Mouse (Mus musculus): ENCODE results near the gene Clic5. TPM values are rescaled to one million over a fixed set of nuclear protein-coding genes. Genes with fewer than 3 reads are reported as not detected.
A peak's percentile ranks its signal among the peaks of the same experiment; 100 is the strongest.

Gene Clic5
- total and polyA plus RNA-seq, 2 experiments from 2014 or later = 17.8 to 37.0 TPM

DNA sequence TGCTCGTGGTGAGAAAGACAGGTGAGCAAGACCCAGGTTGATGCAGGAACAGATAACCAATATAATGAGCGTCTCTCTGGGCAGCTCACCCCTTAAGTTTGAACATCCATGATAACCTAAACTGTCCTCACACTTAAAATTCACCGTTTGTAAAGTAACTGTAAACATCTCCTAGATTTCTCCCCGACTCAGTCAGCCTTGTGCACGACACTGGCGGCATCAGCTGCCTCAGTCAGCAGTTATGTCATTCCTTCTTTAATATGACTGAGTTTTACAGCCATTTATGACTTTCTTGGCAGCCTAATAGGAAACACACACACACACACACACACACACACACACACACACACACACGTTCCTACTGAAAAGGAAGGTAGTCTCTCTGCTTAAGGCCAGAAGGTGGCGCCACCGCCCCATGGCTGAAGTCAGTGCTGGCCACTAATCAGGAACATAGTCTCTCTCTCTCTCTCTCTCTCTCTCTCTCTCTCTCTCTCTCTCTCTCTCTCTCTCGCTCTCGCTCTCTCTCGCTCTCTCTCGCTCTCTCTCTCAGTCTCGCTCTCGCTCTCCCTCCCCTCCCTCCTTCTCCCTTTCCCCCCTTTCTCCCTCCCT lies 73.3 kb downstream of the Clic5 start:
- peak; percentile 96 for TF ChIP-seq CTCF (IDR thresholded peaks at IDR 0.05; ENCODE audit: low read depth)
- no peak for TF ChIP-seq EP300 (IDR thresholded peaks at IDR 0.05; ENCODE audit: low read depth)
- WGBS = 26% methylated on average over 10 of the region's 15 CpGs
- H3K36me3 ChIP-seq (replicated peaks; ENCODE audit: control insufficient read depth, insufficient read depth, low read length) = peaks cover 18% of the 10 kb centered on the region; the same call in 1 of the 2 replicates
- DNase-seq (ENCODE audit: low spot score) = peak; percentile 80
- no peak overlapping the region for H3K4me2 ChIP-seq (ENCODE audit: low read depth, low read length)
- no peak overlapping the region for H3K27ac ChIP-seq (ENCODE audit: low read depth)
- no peak overlapping the region for H3K4me3 ChIP-seq (ENCODE audit: low read depth, low read length)
- H3K27me3 ChIP-seq (ENCODE audit: control insufficient read depth, insufficient read depth, low read length) = no peaks in the 10 kb centered on the region
- peak; percentile 85 for ATAC-seq (ENCODE audit: insufficient read depth, low read depth)
- H3K4me1 ChIP-seq (ENCODE audit: control insufficient read depth, insufficient read depth) = no peaks in the 10 kb centered on the region
- no peak overlapping the region for H3K9ac ChIP-seq (replicated peaks; ENCODE audit: low read depth, low read length)
- no peaks in the 10 kb centered on the region for H3K9me3 ChIP-seq (replicated peaks; ENCODE audit: control insufficient read depth, low read length)

- WGBS = 93% methylated on average over 7 of the region's 7 CpGs
- H3K4me2 ChIP-seq (ENCODE audit: low read depth, low read length) = no peak overlapping the region
- no peak for TF ChIP-seq CTCF (IDR thresholded peaks at IDR 0.05; ENCODE audit: low read depth)
- no peak for TF ChIP-seq EP300 (IDR thresholded peaks at IDR 0.05; ENCODE audit: low read depth)
- ATAC-seq (ENCODE audit: insufficient read depth, low read depth) (no peak), DNase-seq (ENCODE audit: low spot score) (no peak)
- no peak overlapping the region for H3K4me3 ChIP-seq (ENCODE audit: low read depth, low read length)
- H3K4me1 ChIP-seq (ENCODE audit: control insufficient read depth, insufficient read depth) = no peaks in the 10 kb centered on the region
- H3K27ac ChIP-seq (ENCODE audit: low read depth) = no peak overlapping the region
- H3K9me3 ChIP-seq (replicated peaks; ENCODE audit: control insufficient read depth, low read length) = no peaks in the 10 kb centered on the region
- peaks cover 55% of the 10 kb centered on the region for H3K36me3 ChIP-seq (replicated peaks; ENCODE audit: control insufficient read depth, insufficient read depth, low read length)
- H3K27me3 ChIP-seq (ENCODE audit: control insufficient read depth, insufficient read depth, low read length) = no peaks in the 10 kb centered on the region
- H3K9ac ChIP-seq (replicated peaks; ENCODE audit: low read depth, low read length) = no peak overlapping the region
These were observed 81.7 kb downstream of the Clic5 start for GRCm38 (mm10) chr17:44270043-44270442.

GRCm38 (mm10) chr17:44271426-44271825 lies 83.0 kb downstream of the Clic5 start:
- TF ChIP-seq EP300 (IDR thresholded peaks at IDR 0.05; ENCODE audit: low read depth) (no peak), CTCF (IDR thresholded peaks at IDR 0.05; ENCODE audit: low read depth) (no peak)
- 79% methylated on average over 3 of the region's 3 CpGs for WGBS

GRCm38 (mm10) chr17:44274804-44275203 lies 86.4 kb downstream of the Clic5 start:
- Histone ChIP-seq H3K4me3 (ENCODE audit: low read depth, low read length) (no peak overlapping the region), H3K27me3 (ENCODE audit: control insufficient read depth, insufficient read depth, low read length) (no peaks in the 10 kb centered on the region), H3K9me3 (replicated peaks; ENCODE audit: control insufficient read depth, low read length) (no peaks in the 10 kb centered on the region), H3K4me2 (ENCODE audit: low read depth, low read length) (no peak overlapping the region), H3K36me3 (replicated peaks; ENCODE audit: control insufficient read depth, insufficient read depth, low read length) (peaks cover 53% of the 10 kb centered on the region), H3K4me1 (ENCODE audit: control insufficient read depth, insufficient read depth) (no peaks in the 10 kb centered on the region), H3K27ac (ENCODE audit: low read depth) (no peak overlapping the region), H3K9ac (replicated peaks; ENCODE audit: low read depth, low read length) (no peak overlapping the region)
- TF ChIP-seq EP300 (IDR thresholded peaks at IDR 0.05; ENCODE audit: low read depth) = no peak
- TF ChIP-seq CTCF (IDR thresholded peaks at IDR 0.05; ENCODE audit: low read depth) = no peak
- DNase-seq (ENCODE audit: low spot score) (no peak), ATAC-seq (ENCODE audit: insufficient read depth, low read depth) (no peak)

More at GRCm38 (mm10) chr17:44271426-44271825, 83.0 kb downstream of the Clic5 start:
- H3K9me3 ChIP-seq (replicated peaks; ENCODE audit: control insufficient read depth, low read length) = no peaks in the 10 kb centered on the region
- H3K4me3 ChIP-seq (ENCODE audit: low read depth, low read length) = no peak overlapping the region
- H3K27me3 ChIP-seq (ENCODE audit: control insufficient read depth, insufficient read depth, low read length) = no peaks in the 10 kb centered on the region
- H3K4me1 ChIP-seq (ENCODE audit: control insufficient read depth, insufficient read depth) = no peaks in the 10 kb centered on the region
- H3K27ac ChIP-seq (ENCODE audit: low read depth) = no peak overlapping the region
- ATAC-seq (ENCODE audit: insufficient read depth, low read depth) (no peak), DNase-seq (ENCODE audit: low spot score) (no peak)
- peaks cover 62% of the 10 kb centered on the region for H3K36me3 ChIP-seq (replicated peaks; ENCODE audit: control insufficient read depth, insufficient read depth, low read length)
- no peak overlapping the region for H3K4me2 ChIP-seq (ENCODE audit: low read depth, low read length)
- no peak overlapping the region for H3K9ac ChIP-seq (replicated peaks; ENCODE audit: low read depth, low read length)

GRCm38 (mm10) chr17:44288320-44288719 lies 99.9 kb downstream of the Clic5 start:
- no peak overlapping the region for H3K9ac ChIP-seq (replicated peaks; ENCODE audit: low read depth, low read length)
- TF ChIP-seq CTCF (IDR thresholded peaks at IDR 0.05; ENCODE audit: low read depth) (no peak), EP300 (IDR thresholded peaks at IDR 0.05; ENCODE audit: low read depth) (no peak)
- ATAC-seq (ENCODE audit: insufficient read depth, low read depth) (no peak), DNase-seq (ENCODE audit: low spot score) (no peak)
- no peaks in the 10 kb centered on the region for H3K27me3 ChIP-seq (ENCODE audit: control insufficient read depth, insufficient read depth, low read length)
- no peak overlapping the region for H3K4me3 ChIP-seq (ENCODE audit: low read depth, low read length)
- H3K9me3 ChIP-seq (replicated peaks; ENCODE audit: control insufficient read depth, low read length) = no peaks in the 10 kb centered on the region; the same call in 1 of the 2 replicates
- no peaks in the 10 kb centered on the region for H3K4me1 ChIP-seq (ENCODE audit: control insufficient read depth, insufficient read depth)
- H3K36me3 ChIP-seq (replicated peaks; ENCODE audit: control insufficient read depth, insufficient read depth, low read length) = no peaks in the 10 kb centered on the region
- H3K4me2 ChIP-seq (ENCODE audit: low read depth, low read length) = no peak overlapping the region
- WGBS = 91% methylated on average over 1 of the region's 1 CpGs
- H3K27ac ChIP-seq (ENCODE audit: low read depth) = no peak overlapping the region

DNA sequence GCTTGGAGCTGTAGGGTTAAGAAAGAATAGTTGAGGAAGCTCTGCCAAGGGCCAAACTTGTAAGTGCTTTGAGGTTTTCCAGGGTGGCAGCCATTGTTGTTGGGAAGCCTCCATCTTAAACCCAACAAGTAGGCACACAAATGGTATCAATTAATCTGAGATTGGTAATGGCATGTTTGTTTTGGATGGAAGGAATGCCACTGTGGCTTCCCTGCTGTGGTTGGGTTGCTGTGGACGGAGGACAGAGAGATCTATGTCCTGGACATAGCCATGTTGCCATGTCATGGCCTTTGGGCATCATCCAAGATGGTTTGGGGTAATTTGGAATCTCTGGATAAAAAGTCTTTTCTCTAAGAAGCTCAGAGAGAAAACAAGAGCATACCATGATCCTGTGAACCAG lies 108.8 kb downstream of the Clic5 start:
- DNase-seq (ENCODE audit: low spot score) (no peak), ATAC-seq (ENCODE audit: insufficient read depth, low read depth) (no peak)
- Histone ChIP-seq H3K27me3 (ENCODE audit: control insufficient read depth, insufficient read depth, low read length) (no peaks in the 10 kb centered on the region), H3K4me3 (ENCODE audit: low read depth, low read length) (no peak overlapping the region), H3K9ac (replicated peaks; ENCODE audit: low read depth, low read length) (no peak overlapping the region), H3K4me1 (ENCODE audit: control insufficient read depth, insufficient read depth) (peaks cover 8% of the 10 kb centered on the region; the same call in 1 of the 2 replicates), H3K4me2 (ENCODE audit: low read depth, low read length) (no peak overlapping the region), H3K9me3 (replicated peaks; ENCODE audit: control insufficient read depth, low read length) (no peaks in the 10 kb centered on the region), H3K36me3 (replicated peaks; ENCODE audit: control insufficient read depth, insufficient read depth, low read length) (no peaks in the 10 kb centered on the region), H3K27ac (ENCODE audit: low read depth) (no peak overlapping the region)
- 83% methylated on average over 1 of the region's 1 CpGs for WGBS
- TF ChIP-seq CTCF (IDR thresholded peaks at IDR 0.05; ENCODE audit: low read depth) = no peak
- no peak for TF ChIP-seq EP300 (IDR thresholded peaks at IDR 0.05; ENCODE audit: low read depth)
